Mouse (Mus musculus): ENCODE results near the gene Gpt2. TPM values are rescaled to one million over a fixed set of nuclear protein-coding genes. Genes with fewer than 3 reads are reported as not detected.

The Gpt2 gene
- 100 to 1,000 TPM in 2 of 4 experiments, 10 to 100 TPM in 2; 68.2 to 344 (median 173) TPM for total RNA-seq (2022)

DNA sequence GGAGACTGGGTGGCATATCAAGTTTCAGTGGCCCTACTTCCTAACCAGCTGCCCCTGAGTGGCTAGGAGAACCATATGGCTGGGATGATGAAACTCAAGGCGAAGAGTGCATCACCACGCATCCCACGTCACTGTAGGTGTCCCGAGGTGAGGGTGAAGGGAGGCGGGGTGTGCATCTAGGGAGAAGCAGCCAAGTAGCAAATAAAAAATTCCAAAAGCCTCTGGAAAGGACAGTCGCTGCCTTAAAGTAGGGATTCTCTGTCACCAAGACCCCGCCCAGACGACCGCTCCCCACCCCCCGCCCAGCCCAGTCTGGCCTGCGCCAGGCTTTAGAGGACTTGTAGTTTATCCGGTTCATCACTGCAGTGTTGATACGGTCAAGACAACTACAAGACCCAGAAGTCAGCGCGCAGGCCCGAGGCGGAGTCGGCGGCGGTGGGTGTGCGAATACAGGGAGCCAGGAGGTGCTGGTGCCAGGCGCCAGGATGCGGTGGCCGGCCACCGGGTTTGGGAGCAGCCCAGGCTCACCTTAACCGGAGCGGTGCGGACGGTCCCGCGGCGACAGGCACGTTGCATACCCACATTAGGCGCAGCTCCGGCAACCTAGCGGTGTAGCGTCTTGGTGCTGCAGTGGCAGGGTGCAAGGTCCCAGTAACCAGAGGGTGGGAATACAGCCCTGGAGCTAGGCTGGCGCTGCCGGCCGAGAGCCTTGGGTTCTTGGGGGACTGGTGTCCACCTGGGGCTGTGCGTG lies at the start of gene Gpt2:
Gpt2 (plus strand) TSS at position 452 of the 751 bp plus-strand sequence.
- peak; percentile 94 for DNase-seq

DNA sequence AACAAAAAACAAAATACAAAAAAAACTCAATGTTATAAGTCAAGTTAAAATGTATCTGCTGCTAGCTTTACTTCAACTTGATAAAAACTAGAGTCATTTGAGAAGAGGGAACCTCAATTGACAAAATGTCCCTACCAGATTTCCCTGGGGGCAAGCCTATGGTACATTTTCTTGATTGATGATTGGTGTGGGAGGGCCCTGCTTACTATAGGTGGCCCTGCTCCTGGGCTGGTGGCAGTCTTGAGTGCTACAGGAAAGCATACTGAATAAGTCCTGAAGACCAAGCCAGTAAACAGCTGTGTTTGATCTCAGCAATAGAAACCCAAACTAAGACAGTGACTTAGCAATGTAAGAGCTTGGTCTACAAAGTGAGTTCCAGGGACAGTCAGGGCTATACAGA lies 48.3 kb upstream of the Gpt2 start:
- no peak for DNase-seq

GRCm38 (mm10) chr8:85445936-85446685 lies 46.3 kb upstream of the Gpt2 start:
- no peak for DNase-seq

DNA sequence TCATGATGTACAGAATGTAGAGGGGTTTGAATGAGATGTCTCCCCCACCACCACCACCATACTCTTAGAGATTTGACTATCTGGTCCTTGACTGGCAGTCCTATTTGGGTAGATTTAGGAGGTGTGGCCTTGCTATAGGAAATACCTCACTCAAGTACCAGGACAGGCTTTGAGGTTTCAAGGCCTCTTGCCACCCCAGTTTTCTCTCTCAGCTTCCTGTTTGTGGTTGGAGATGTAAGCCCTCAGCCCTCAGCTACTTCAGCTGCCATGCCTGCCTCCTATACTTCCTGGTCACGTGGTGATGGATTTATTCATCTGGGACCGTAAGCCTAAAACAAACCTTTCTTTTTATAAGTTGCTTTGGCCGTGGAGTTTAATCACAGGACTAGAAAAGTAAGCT lies 42.0 kb upstream of the Gpt2 start:
- no peak for DNase-seq

DNA sequence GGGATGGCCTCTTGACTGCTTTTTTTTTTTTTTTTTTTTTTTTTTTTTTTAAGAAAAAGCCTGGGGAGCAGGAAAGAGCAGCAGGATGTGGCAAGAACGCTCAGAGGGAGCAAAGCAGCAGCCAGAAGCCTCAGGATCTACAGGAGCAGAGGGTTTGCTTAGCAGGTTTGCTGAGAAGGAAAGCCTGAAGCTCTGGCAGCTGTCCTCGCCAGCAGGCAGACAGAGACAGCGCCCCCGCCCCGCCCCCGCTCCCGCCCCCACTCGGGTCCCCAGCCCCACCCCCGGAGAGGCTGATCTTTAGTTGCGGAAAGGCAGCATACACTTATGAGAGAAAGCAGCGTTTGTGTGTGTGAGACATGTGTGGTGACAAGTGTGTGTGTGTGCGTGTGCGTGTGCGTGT lies 40.0 kb upstream of the Gpt2 start:
- DNase-seq, result no peak

- DNase-seq, result no peak
Measured at GRCm38 (mm10) chr8:85453256-85453655, 39.1 kb upstream of the Gpt2 start.

GRCm38 (mm10) chr8:85454750-85455149 lies 37.6 kb upstream of the Gpt2 start:
- no peak for DNase-seq

DNA sequence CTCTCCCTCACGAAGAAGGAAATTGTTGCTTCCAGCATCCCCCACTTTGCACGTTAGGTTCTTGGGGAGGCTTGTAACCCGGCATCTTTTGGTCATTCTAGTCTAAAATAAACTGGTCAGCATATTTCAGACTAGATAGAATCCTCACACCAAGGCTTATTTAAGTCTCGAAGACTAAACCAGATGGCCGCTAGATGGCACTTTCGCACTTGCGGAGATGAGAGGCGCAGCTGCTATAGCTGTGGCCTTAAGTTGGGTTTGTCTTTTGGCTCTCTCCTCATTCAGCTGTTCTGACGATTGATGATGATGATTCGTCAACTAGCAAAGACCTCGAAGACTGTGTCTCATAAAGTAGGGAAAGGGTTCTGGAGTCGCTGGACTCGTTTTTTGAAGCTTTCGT lies 35.8 kb upstream of the Gpt2 start:
- DNase-seq, result no peak

GRCm38 (mm10) chr8:85459582-85459981 lies 32.8 kb upstream of the Gpt2 start:
- DNase-seq, result no peak

DNA sequence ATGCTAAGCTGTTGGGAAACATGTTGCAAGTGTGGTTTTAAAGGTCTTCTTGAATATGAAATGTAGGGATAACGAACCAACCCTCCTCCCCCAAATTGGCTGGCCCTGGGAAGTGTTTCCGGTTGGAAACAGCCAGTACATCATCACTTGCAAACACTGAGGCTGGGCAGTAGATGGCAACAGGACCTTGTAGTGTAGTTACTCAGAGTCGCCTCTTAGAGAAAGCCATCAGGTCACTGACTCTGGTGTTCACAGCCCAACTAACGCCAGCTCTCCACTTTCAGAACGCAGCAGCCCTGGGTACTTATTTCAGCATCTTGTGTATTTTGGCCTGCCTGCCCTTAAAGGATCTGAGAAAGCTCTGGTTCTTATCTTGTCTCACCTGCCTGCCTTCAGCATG lies 31.6 kb upstream of the Gpt2 start:
- DNase-seq, result peak; percentile 23

DNA sequence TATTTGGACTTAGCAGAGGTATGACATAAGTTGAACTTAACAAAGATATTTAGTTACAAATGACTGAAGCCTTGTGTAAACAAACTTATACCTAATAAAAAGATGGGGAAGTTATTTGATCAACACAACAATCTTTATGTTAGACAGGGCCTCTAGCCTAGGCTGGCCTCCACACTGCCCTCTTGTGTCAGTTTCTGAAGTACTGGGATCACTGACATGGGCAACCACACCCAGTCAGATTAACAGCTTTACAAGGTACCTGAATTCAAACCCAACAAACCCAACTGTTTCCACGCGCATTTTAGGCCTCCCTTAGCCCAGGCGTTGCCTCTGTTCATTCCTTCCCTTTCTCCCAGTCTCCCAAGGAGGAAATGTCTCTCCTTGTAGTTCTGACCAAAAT lies 31.0 kb upstream of the Gpt2 start:
- DNase-seq, result no peak

GRCm38 (mm10) chr8:85462441-85462840 lies 29.9 kb upstream of the Gpt2 start:
- no peak for DNase-seq

GRCm38 (mm10) chr8:85464316-85464715 lies 28.1 kb upstream of the Gpt2 start:
- DNase-seq, result no peak

DNA sequence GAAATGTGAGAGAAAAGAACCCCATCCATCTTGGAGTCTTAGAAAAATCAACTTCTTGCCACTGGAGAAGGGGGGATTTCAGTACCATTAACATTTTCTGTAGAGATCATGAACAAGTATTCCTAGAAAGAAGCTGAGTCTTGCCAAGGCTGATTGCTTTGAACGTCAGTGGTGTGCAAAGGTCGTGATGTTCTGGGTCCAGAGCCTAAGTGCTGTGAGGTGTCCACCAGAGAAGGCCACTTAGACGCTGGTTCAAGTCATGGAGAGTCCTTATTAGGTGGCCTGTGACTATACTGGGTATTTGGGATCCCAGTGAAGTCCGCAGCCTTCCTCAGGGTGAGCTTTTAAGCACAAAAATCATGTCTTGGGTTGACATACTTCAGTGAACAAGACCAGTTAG lies 26.3 kb upstream of the Gpt2 start:
- no peak for DNase-seq

- no peak for DNase-seq
Measured at GRCm38 (mm10) chr8:85470753-85471152, 21.6 kb upstream of the Gpt2 start.

DNA sequence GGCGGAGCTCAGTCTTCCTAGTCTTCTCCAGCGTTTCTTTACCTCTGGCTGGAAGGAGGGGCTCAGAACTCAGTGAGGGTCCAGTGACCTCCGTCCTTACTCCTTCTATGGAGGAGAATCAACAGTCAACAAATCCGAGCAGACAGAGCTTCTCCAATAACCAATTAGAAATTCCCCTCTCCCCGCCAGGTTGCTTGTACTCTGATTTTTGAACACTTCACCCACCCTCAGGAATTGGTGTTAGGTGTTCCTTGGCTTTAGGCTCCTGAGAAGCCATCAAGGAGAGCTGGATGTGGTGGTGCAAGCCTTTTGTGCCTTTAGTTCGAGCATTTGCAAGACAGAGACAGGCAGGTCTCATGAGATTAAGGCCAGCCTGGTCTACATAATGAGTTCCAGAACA lies 19.6 kb upstream of the Gpt2 start:
- no peak for DNase-seq

GRCm38 (mm10) chr8:85473246-85473645 lies 19.1 kb upstream of the Gpt2 start:
- DNase-seq, result no peak

GRCm38 (mm10) chr8:85474924-85475323 lies 17.5 kb upstream of the Gpt2 start:
- no peak for DNase-seq

GRCm38 (mm10) chr8:85476970-85477545 lies 15.3 kb upstream of the Gpt2 start:
- DNase-seq, result no peak

GRCm38 (mm10) chr8:85478397-85478796 lies 14.0 kb upstream of the Gpt2 start:
- peak; percentile 69 for DNase-seq

DNA sequence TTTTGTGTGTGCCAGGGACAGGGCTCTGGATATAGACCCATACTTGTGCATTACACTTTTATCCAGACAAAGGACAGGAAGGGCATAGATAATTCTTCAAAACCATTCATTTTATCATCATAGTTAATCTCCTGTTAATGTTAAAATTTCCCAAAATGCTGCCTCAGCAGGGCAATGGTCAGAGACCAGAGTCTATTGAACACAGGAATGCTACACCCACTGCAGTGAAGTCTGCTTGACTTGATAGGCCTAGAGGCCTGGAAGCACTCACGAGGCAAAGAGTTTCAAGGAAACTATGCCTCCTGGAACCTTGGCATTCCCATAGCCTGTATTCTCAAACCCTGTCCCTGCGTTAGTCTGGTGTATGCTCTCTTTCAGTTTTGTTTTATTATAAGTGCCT lies 12.7 kb upstream of the Gpt2 start:
- DNase-seq, result no peak

GRCm38 (mm10) chr8:85481900-85482299 lies 10.5 kb upstream of the Gpt2 start:
- no peak for DNase-seq

DNA sequence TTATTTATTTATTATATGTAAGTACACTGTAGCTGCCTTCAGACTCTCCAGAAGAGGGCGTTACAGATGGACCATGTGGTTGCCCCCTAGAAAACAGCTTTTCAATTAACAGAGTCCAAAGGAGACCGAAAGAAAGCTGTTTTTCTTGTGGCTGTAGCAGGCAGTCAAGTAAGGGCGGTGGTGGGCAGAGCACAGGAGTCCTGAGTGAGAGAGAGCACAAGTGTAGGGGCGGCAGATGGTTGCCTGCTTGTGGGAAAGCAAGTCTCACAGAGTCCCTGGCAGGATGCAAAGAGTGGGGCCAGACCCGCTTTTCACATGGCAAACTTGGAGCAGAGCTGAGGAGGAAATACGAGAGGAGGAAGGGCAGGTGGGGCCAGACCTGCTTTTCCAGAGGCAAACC lies 9.9 kb upstream of the Gpt2 start:
- DNase-seq, result no peak

All from adrenal gland, adult 8-10 months (tissue).